Comparison of ENCODE assay signal across 16 mouse cellular contexts in the genomic region with DNA sequence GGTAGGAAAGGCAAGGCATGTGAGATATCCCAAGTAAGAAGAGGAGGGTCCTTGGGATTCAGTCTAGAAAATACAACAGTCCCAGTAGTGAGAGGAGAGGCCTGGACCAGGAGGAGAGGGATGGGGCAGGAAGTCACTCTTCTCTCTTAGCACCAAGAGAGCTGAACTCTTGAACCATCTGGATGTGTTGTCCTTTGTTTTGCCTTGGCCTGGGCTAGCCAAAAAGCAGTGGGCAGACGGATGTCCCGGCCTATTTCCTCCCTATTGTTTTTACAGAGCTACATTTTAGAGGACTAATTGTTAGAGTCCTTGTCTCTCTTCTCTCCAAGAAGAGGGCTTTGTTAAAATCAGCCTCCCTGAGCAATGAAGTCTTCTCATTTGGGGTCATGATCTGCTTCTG.
DNase-seq lines count a peak whose midpoint lies in the region; ATAC-seq and TF ChIP-seq lines count a peak whose summit lies in the region.
"Had no signal": no experiment of that assay in that cellular context is flagged by ENCODE, and none has a peak within 500 bp of the region (broad histone marks: within the 10 kb centered on the region; RNA-seq: fewer than 3 reads in every experiment).

No protein-coding gene starts in this region.

- ATAC-seq in kidney, embryonic 15.5 days (replicated peaks; ENCODE audit: low FRiP score) = no peak
- 0 out of 2 replicates have a peak, but pooled peaks have one; percentile 60 for ATAC-seq in heart, embryonic 16.5 days (replicated peaks; ENCODE audit: extremely low read depth, insufficient read depth, low FRiP score)
- ATAC-seq in lung, postnatal 0 days = peak; percentile 70
- no peak for ATAC-seq in hindbrain, embryonic 11.5 days (ENCODE audit: low FRiP score)
- no peak for ATAC-seq in intestine, embryonic 15.5 days
- ATAC-seq: CD4-positive, CD25-positive, alpha-beta regulatory T cell, adult 4 months; forebrain, embryonic 14.5 days had no signal

- TF ChIP-seq CTCF in kidney, adult 2 months (conservative IDR thresholded peaks at IDR 0.05; ENCODE audit: insufficient read depth, insufficient read length, low read depth, low read length) = no peak
- no peak for TF ChIP-seq CTCF in lung, postnatal 0 days (IDR thresholded peaks at IDR 0.05)

- TF ChIP-seq POLR2A in kidney, adult 2 months (IDR thresholded peaks at IDR 0.05; ENCODE audit: low read depth, low read length) = no peak

- no peaks in the 10 kb centered on the region for H3K36me3 ChIP-seq in kidney, adult 2 months (ENCODE audit: control insufficient read depth, insufficient read depth, low read length)
- H3K36me3 ChIP-seq in kidney, embryonic 15.5 days = no peaks in the 10 kb centered on the region
- H3K36me3 ChIP-seq in heart, embryonic 16.5 days (ENCODE audit: control insufficient read depth, insufficient read depth) = no peaks in the 10 kb centered on the region
- no peaks in the 10 kb centered on the region for H3K36me3 ChIP-seq in lung, postnatal 0 days (ENCODE audit: insufficient read depth, low read length)
- no peaks in the 10 kb centered on the region for H3K36me3 ChIP-seq in hindbrain, embryonic 11.5 days (ENCODE audit: control insufficient read depth, insufficient read depth, low read length)
- H3K36me3 ChIP-seq in intestine, embryonic 15.5 days = no peaks in the 10 kb centered on the region
- H3K36me3 ChIP-seq: limb, embryonic 12.5 days; lung, embryonic 15.5 days; midbrain, embryonic 12.5 days had no signal

- H3K9me3 ChIP-seq in kidney, embryonic 15.5 days (replicated peaks) = no peaks in the 10 kb centered on the region
- H3K9me3 ChIP-seq in heart, embryonic 16.5 days (replicated peaks; ENCODE audit: control insufficient read depth, low read length) = no peaks in the 10 kb centered on the region
- no peaks in the 10 kb centered on the region for H3K9me3 ChIP-seq in lung, postnatal 0 days (ENCODE audit: low read length)
- H3K9me3 ChIP-seq in hindbrain, embryonic 11.5 days (ENCODE audit: control insufficient read depth, low read length) = no peaks in the 10 kb centered on the region
- no peaks in the 10 kb centered on the region for H3K9me3 ChIP-seq in intestine, embryonic 15.5 days
- H3K9me3 ChIP-seq: limb, embryonic 12.5 days; lung, embryonic 15.5 days; midbrain, embryonic 12.5 days had no signal

- H3K27me3 ChIP-seq in kidney, adult 2 months (replicated peaks; ENCODE audit: control insufficient read depth, insufficient read depth, low read length) = no peaks in the 10 kb centered on the region
- H3K27me3 ChIP-seq in kidney, embryonic 15.5 days = no peaks in the 10 kb centered on the region
- no peaks in the 10 kb centered on the region for H3K27me3 ChIP-seq in heart, embryonic 16.5 days (ENCODE audit: control insufficient read depth, insufficient read depth, low read length)
- H3K27me3 ChIP-seq in lung, postnatal 0 days (replicated peaks; ENCODE audit: insufficient read depth, low read length) = no peaks in the 10 kb centered on the region
- H3K27me3 ChIP-seq in hindbrain, embryonic 11.5 days (ENCODE audit: control insufficient read depth, insufficient read depth, low read length) = no peaks in the 10 kb centered on the region
- no peaks in the 10 kb centered on the region for H3K27me3 ChIP-seq in intestine, embryonic 15.5 days (replicated peaks)
- H3K27me3 ChIP-seq: limb, embryonic 12.5 days; lung, embryonic 15.5 days; midbrain, embryonic 12.5 days had no signal

- intact Hi-C loops in heart, postnatal 36 days (cut with DNase I) = no loop called here

- H3K27ac ChIP-seq in kidney, adult 2 months (ENCODE audit: insufficient read depth, low read depth, low read length) = 0 out of 2 replicates have a peak overlapping the region, but pooled peaks have one; percentile 27
- no peak overlapping the region for H3K27ac ChIP-seq in kidney, embryonic 15.5 days
- H3K27ac ChIP-seq in heart, embryonic 16.5 days (ENCODE audit: low read length) = peak overlapping the region; percentile 40; the same call in 1 of the 2 replicates
- peak overlapping the region; percentile 23; the same call in 1 of the 2 replicates for H3K27ac ChIP-seq in lung, postnatal 0 days (ENCODE audit: low read length)
- H3K27ac ChIP-seq in hindbrain, embryonic 11.5 days (ENCODE audit: low read depth, low read length) = no peak overlapping the region
- H3K27ac ChIP-seq in intestine, embryonic 15.5 days = no peak overlapping the region
- H3K27ac ChIP-seq: layer of hippocampus, adult 2 months; limb, embryonic 12.5 days; lung, embryonic 15.5 days; midbrain, embryonic 12.5 days had no signal

- no peaks in the 10 kb centered on the region for H3K4me1 ChIP-seq in kidney, adult 2 months (ENCODE audit: control insufficient read depth, insufficient read depth, low read length)
- H3K4me1 ChIP-seq in kidney, embryonic 15.5 days = no peaks in the 10 kb centered on the region
- no peaks in the 10 kb centered on the region for H3K4me1 ChIP-seq in heart, embryonic 16.5 days (ENCODE audit: control insufficient read depth, insufficient read depth, low read length)
- no peaks in the 10 kb centered on the region for H3K4me1 ChIP-seq in lung, postnatal 0 days (ENCODE audit: insufficient read depth, low read depth, low read length)
- no peaks in the 10 kb centered on the region for H3K4me1 ChIP-seq in hindbrain, embryonic 11.5 days (replicated peaks; ENCODE audit: control insufficient read depth, insufficient read depth, low read length)
- H3K4me1 ChIP-seq in intestine, embryonic 15.5 days (replicated peaks) = no peaks in the 10 kb centered on the region
- H3K4me1 ChIP-seq: limb, embryonic 12.5 days; lung, embryonic 15.5 days; midbrain, embryonic 12.5 days had no signal

- no peak overlapping the region for H3K4me3 ChIP-seq in kidney, adult 2 months (ENCODE audit: insufficient read depth, low read depth, low read length)
- no peak overlapping the region for H3K4me3 ChIP-seq in kidney, embryonic 15.5 days (replicated peaks)
- H3K4me3 ChIP-seq in heart, embryonic 16.5 days (ENCODE audit: low read length) = no peak overlapping the region
- no peak overlapping the region for H3K4me3 ChIP-seq in lung, postnatal 0 days (ENCODE audit: low read depth, low read length)
- no peak overlapping the region for H3K4me3 ChIP-seq in hindbrain, embryonic 11.5 days (ENCODE audit: low read depth, low read length)
- H3K4me3 ChIP-seq in intestine, embryonic 15.5 days (replicated peaks) = no peak overlapping the region
- H3K4me3 ChIP-seq: layer of hippocampus, adult 2 months; limb, embryonic 12.5 days; lung, embryonic 15.5 days; midbrain, embryonic 12.5 days had no signal

- peak; percentile 59 for TF ChIP-seq EP300 in lung, postnatal 0 days (IDR thresholded peaks at IDR 0.05)

- H3K4me2 ChIP-seq in kidney, embryonic 15.5 days = no peak overlapping the region
- no peak overlapping the region for H3K4me2 ChIP-seq in heart, embryonic 16.5 days (ENCODE audit: low read depth, low read length)
- no peak overlapping the region for H3K4me2 ChIP-seq in lung, postnatal 0 days (replicated peaks; ENCODE audit: low read depth, low read length)
- H3K4me2 ChIP-seq in hindbrain, embryonic 11.5 days (replicated peaks; ENCODE audit: low read depth, low read length) = no peak overlapping the region
- H3K4me2 ChIP-seq in intestine, embryonic 15.5 days (replicated peaks) = no peak overlapping the region
- H3K4me2 ChIP-seq: limb, embryonic 12.5 days; lung, embryonic 15.5 days; midbrain, embryonic 12.5 days had no signal

- WGBS in kidney, adult 2 months = 50% methylated on average over 2 of the region's 2 CpGs
- 43% methylated on average over 2 of the region's 2 CpGs for WGBS in kidney, embryonic 15.5 days
- WGBS in heart, embryonic 16.5 days = 65% methylated on average over 2 of the region's 2 CpGs
- 55% methylated on average over 2 of the region's 2 CpGs for WGBS in lung, postnatal 0 days
- 61% methylated on average over 2 of the region's 2 CpGs for WGBS in hindbrain, embryonic 11.5 days
- 65% methylated on average over 2 of the region's 2 CpGs for WGBS in intestine, embryonic 15.5 days

- DNase-seq in kidney, adult 2 months = peak; percentile 62
- peak; percentile 7 to 8 for DNase-seq in heart, postnatal 36 days
- DNase-seq in lung, postnatal 0 days (ENCODE audit: low spot score) = peak; percentile 39
- DNase-seq in hindbrain, embryonic 11.5 days (ENCODE audit: low spot score) = no peak
- DNase-seq: adrenal gland, postnatal 25 days; cerebellum, postnatal 10 days; embryo, embryonic 11 days had no signal

- H3K9ac ChIP-seq in kidney, embryonic 15.5 days = no peak overlapping the region
- H3K9ac ChIP-seq in heart, embryonic 16.5 days (ENCODE audit: low read length) = no peak overlapping the region
- no peak overlapping the region for H3K9ac ChIP-seq in lung, postnatal 0 days (replicated peaks; ENCODE audit: low read depth)
- H3K9ac ChIP-seq in hindbrain, embryonic 11.5 days (ENCODE audit: low read depth, low read length) = no peak overlapping the region
- H3K9ac ChIP-seq in intestine, embryonic 15.5 days = no peak overlapping the region
- H3K9ac ChIP-seq: limb, embryonic 12.5 days; lung, embryonic 15.5 days; midbrain, embryonic 12.5 days had no signal

Comparison
In these comparisons a context has a peak if more than half of its experiments do, and no peak if none do; other contexts are left out.
1. H3K27ac ChIP-seq: peak in kidney, adult 2 months (single experiment), heart, embryonic 16.5 days (single experiment) and lung, postnatal 0 days (single experiment); none in kidney, embryonic 15.5 days (single experiment), hindbrain, embryonic 11.5 days (single experiment) and intestine, embryonic 15.5 days (single experiment).
2. ATAC-seq: peak in heart, embryonic 16.5 days (single experiment) and lung, postnatal 0 days (single experiment); none in kidney, embryonic 15.5 days (single experiment), hindbrain, embryonic 11.5 days (single experiment) and intestine, embryonic 15.5 days (single experiment).